Mouse (Mus musculus): ENCODE measurements at regions not wholly inside any gene's neighbourhood (a gene's known extent, or its start where the extent isn't known, plus 50 kb on each side); places are given as distances from the start of the nearest gene placed in this dataset.

DNA sequence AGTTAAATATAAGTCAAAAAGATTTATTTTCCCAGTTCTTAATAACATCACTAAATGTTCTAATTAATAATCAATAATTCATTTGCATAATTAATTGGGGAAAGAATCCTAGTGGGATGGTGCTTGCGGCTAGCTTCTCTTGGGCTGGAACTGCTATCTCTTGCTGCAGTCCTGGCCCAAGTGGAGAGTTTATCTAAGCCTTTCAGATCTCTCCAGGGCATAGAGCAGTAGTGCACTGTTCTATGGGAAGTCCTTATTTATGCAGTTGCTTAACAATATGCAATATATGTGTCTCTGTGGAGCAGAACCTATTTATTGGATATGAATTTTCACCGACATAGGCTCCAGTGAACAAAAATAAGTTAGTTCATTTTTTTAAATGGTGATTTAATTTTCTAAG lies 308.4 kb upstream of the Camk1g start:
- Histone ChIP-seq H3K9me3 (ENCODE audit: control insufficient read depth) (no peaks in the 10 kb centered on the region), H3K9ac (ENCODE audit: low read depth, low read length) (no peak overlapping the region), H3K4me1 (replicated peaks; ENCODE audit: control insufficient read depth, insufficient read depth, low read length) (no peaks in the 10 kb centered on the region), H3K4me3 (ENCODE audit: low read depth, low read length) (no peak overlapping the region), H3K27me3 (replicated peaks; ENCODE audit: control insufficient read depth, insufficient read depth, low read length) (no peaks in the 10 kb centered on the region), H3K36me3 (ENCODE audit: control insufficient read depth, insufficient read depth) (no peaks in the 10 kb centered on the region), H3K27ac (ENCODE audit: low read depth, low read length) (no peak overlapping the region), H3K4me2 (replicated peaks; ENCODE audit: low read depth) (no peak overlapping the region)
- no peak for TF ChIP-seq CTCF (IDR thresholded peaks at IDR 0.05; ENCODE audit: low read depth)
- WGBS, result 83% methylated on average over 2 of the region's 2 CpGs
- ATAC-seq, result no peak

- Histone ChIP-seq H3K27me3 (replicated peaks; ENCODE audit: control insufficient read depth, insufficient read depth, low read length) (no peaks in the 10 kb centered on the region), H3K4me2 (replicated peaks; ENCODE audit: low read depth) (no peak overlapping the region), H3K36me3 (ENCODE audit: control insufficient read depth, insufficient read depth) (no peaks in the 10 kb centered on the region), H3K9ac (ENCODE audit: low read depth, low read length) (no peak overlapping the region), H3K27ac (ENCODE audit: low read depth, low read length) (no peak overlapping the region), H3K4me1 (replicated peaks; ENCODE audit: control insufficient read depth, insufficient read depth, low read length) (no peaks in the 10 kb centered on the region), H3K9me3 (ENCODE audit: control insufficient read depth) (no peaks in the 10 kb centered on the region), H3K4me3 (ENCODE audit: low read depth, low read length) (no peak overlapping the region)
- 28% methylated on average over 3 of the region's 3 CpGs for WGBS
- peak; percentile 71 for TF ChIP-seq CTCF (IDR thresholded peaks at IDR 0.05; ENCODE audit: low read depth)
- ATAC-seq, result no peak
These were observed 303.2 kb upstream of the Camk1g start for GRCm38 (mm10) chr1:193673236-193673830.

DNA sequence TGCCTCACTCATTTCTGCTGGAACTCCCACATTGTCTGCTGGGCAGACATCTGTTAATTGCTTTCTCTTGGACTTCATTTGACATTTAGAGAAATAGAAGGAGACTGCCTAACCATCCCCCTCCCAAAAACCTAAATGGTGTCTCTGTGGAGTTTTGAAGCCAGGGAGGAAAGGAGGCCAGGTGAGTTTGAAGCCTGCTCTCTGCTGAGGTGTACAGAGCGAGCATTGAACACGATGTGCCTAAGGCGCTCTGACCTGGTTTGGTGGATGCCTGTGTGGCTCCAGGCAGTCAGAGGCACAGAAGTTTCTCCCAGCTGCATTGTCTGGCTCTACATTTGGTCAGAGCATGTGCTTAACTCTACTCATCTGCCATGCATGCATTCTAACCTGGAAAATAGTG lies 302.6 kb upstream of the Camk1g start:
- no peak overlapping the region for H3K27ac ChIP-seq (ENCODE audit: low read depth, low read length)
- no peak for ATAC-seq
- no peaks in the 10 kb centered on the region for H3K36me3 ChIP-seq (ENCODE audit: control insufficient read depth, insufficient read depth)
- TF ChIP-seq CTCF (IDR thresholded peaks at IDR 0.05; ENCODE audit: low read depth), result no peak
- 72% methylated on average over 3 of the region's 3 CpGs for WGBS
- H3K9me3 ChIP-seq (ENCODE audit: control insufficient read depth), result no peaks in the 10 kb centered on the region
- H3K27me3 ChIP-seq (replicated peaks; ENCODE audit: control insufficient read depth, insufficient read depth, low read length), result no peaks in the 10 kb centered on the region
- no peak overlapping the region for H3K4me2 ChIP-seq (replicated peaks; ENCODE audit: low read depth)
- H3K4me1 ChIP-seq (replicated peaks; ENCODE audit: control insufficient read depth, insufficient read depth, low read length), result no peaks in the 10 kb centered on the region
- H3K9ac ChIP-seq (ENCODE audit: low read depth, low read length), result no peak overlapping the region
- H3K4me3 ChIP-seq (ENCODE audit: low read depth, low read length), result no peak overlapping the region

DNA sequence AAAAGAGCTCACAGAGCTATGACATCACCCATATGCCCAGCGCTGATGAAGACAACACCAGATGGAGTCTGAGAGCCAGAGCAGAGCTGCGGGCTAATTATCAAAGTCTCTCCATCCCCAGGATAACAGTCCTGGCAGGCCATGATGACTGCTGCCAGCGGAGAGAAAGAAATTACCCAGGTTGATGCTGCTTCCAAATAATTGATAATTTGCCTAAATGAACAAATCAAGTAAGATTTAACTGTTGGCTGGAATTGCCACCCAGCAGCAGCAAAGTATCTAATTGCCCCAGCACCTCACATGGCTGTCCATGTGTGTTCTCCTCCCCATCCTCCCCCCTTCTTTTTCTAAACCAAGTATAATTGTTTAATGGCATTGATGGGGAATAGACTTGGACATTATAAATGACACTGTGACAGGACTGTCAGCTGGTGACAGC lies 301.7 kb upstream of the Camk1g start:
- no peaks in the 10 kb centered on the region for H3K27me3 ChIP-seq (replicated peaks; ENCODE audit: control insufficient read depth, insufficient read depth, low read length)
- H3K9ac ChIP-seq (ENCODE audit: low read depth, low read length), result no peak overlapping the region
- WGBS, result 86% methylated on average over 3 of the region's 3 CpGs
- H3K27ac ChIP-seq (ENCODE audit: low read depth, low read length), result no peak overlapping the region
- no peak overlapping the region for H3K4me3 ChIP-seq (ENCODE audit: low read depth, low read length)
- H3K9me3 ChIP-seq (ENCODE audit: control insufficient read depth), result no peaks in the 10 kb centered on the region
- H3K4me1 ChIP-seq (replicated peaks; ENCODE audit: control insufficient read depth, insufficient read depth, low read length), result no peaks in the 10 kb centered on the region
- ATAC-seq, result no peak
- no peak for TF ChIP-seq CTCF (IDR thresholded peaks at IDR 0.05; ENCODE audit: low read depth)
- no peak overlapping the region for H3K4me2 ChIP-seq (replicated peaks; ENCODE audit: low read depth)
- H3K36me3 ChIP-seq (ENCODE audit: control insufficient read depth, insufficient read depth), result no peaks in the 10 kb centered on the region

DNA sequence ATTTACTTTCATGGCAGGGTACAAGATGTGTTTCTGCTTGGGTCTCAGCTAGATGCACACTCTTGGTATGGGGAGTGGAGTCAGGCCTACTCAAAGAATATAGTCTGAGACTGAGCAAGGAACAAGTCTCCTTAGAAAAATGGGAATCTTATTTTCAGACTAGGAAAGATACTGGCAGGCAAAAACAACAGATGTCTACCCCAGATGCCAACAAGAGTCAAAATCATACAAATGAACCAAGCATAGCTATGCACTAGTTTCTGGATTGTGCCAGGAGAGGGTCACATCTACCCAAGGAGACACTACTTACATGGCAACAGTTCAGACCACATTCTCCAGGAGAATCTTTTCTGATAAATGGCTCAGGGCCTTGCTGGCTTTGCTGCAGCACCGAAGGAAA lies 300.9 kb upstream of the Camk1g start:
- H3K27me3 ChIP-seq (replicated peaks; ENCODE audit: control insufficient read depth, insufficient read depth, low read length), result no peaks in the 10 kb centered on the region
- no peak overlapping the region for H3K4me3 ChIP-seq (ENCODE audit: low read depth, low read length)
- no peak overlapping the region for H3K27ac ChIP-seq (ENCODE audit: low read depth, low read length)
- H3K9me3 ChIP-seq (ENCODE audit: control insufficient read depth), result no peaks in the 10 kb centered on the region
- H3K4me2 ChIP-seq (replicated peaks; ENCODE audit: low read depth), result no peak overlapping the region
- no peaks in the 10 kb centered on the region for H3K36me3 ChIP-seq (ENCODE audit: control insufficient read depth, insufficient read depth)
- H3K4me1 ChIP-seq (replicated peaks; ENCODE audit: control insufficient read depth, insufficient read depth, low read length), result no peaks in the 10 kb centered on the region
- no peak for TF ChIP-seq CTCF (IDR thresholded peaks at IDR 0.05; ENCODE audit: low read depth)
- no peak for ATAC-seq
- H3K9ac ChIP-seq (ENCODE audit: low read depth, low read length), result no peak overlapping the region
- WGBS, result 79% methylated on average over 1 of the region's 1 CpGs

DNA sequence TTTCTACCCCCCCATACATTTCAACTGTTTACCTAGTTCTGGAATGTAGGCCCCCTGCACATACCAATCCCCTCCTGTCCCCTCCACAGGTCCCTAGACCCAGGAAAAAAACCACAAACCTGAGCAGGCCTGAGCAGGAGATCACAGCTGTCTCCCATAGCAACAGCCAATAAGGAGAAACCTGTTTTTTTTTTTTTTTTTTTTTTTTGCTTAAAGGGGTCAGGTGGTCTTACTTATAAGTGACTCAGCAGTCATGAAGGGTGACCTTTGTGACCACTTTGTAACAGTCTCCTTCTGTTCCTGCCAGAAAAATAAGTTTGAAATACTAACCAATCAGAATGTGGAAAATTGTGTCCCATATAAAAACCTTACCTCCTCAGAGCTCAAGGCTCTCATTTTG lies 299.9 kb upstream of the Camk1g start:
- Histone ChIP-seq H3K27me3 (replicated peaks; ENCODE audit: control insufficient read depth, insufficient read depth, low read length) (no peaks in the 10 kb centered on the region), H3K9ac (ENCODE audit: low read depth, low read length) (no peak overlapping the region), H3K9me3 (ENCODE audit: control insufficient read depth) (no peaks in the 10 kb centered on the region), H3K4me1 (replicated peaks; ENCODE audit: control insufficient read depth, insufficient read depth, low read length) (no peaks in the 10 kb centered on the region), H3K4me2 (replicated peaks; ENCODE audit: low read depth) (no peak overlapping the region), H3K36me3 (ENCODE audit: control insufficient read depth, insufficient read depth) (no peaks in the 10 kb centered on the region), H3K4me3 (ENCODE audit: low read depth, low read length) (no peak overlapping the region), H3K27ac (ENCODE audit: low read depth, low read length) (no peak overlapping the region)
- ATAC-seq, result no peak
- no peak for TF ChIP-seq CTCF (IDR thresholded peaks at IDR 0.05; ENCODE audit: low read depth)

- ATAC-seq, result no peak
These were observed 298.7 kb upstream of the Camk1g start for GRCm38 (mm10) chr1:193668841-193669240.

More at GRCm38 (mm10) chr1:193668841-193669240, 298.7 kb upstream of the Camk1g start:
- H3K4me2 ChIP-seq (replicated peaks; ENCODE audit: low read depth), result no peak overlapping the region
- no peak for TF ChIP-seq CTCF (IDR thresholded peaks at IDR 0.05; ENCODE audit: low read depth)
- H3K4me3 ChIP-seq (ENCODE audit: low read depth, low read length), result no peak overlapping the region
- H3K9ac ChIP-seq (ENCODE audit: low read depth, low read length), result no peak overlapping the region
- H3K27ac ChIP-seq (ENCODE audit: low read depth, low read length), result no peak overlapping the region
- no peaks in the 10 kb centered on the region for H3K4me1 ChIP-seq (replicated peaks; ENCODE audit: control insufficient read depth, insufficient read depth, low read length)
- no peaks in the 10 kb centered on the region for H3K9me3 ChIP-seq (ENCODE audit: control insufficient read depth)
- no peaks in the 10 kb centered on the region for H3K36me3 ChIP-seq (ENCODE audit: control insufficient read depth, insufficient read depth)
- H3K27me3 ChIP-seq (replicated peaks; ENCODE audit: control insufficient read depth, insufficient read depth, low read length), result no peaks in the 10 kb centered on the region

Measured in intestine, postnatal 0 days (tissue).